Mouse (Mus musculus) neural tube, embryonic 12.5 days (tissue): Measurements from ENCODE around the gene Tmem121. TPM values are rescaled to one million over a fixed set of nuclear protein-coding genes. Genes with fewer than 3 reads are reported as not detected.

Experiments
- ATAC-seq: fragments of 200-750 bp; cut with Nextera tagmentation; 2 replicates; pipeline ENCODE4 v1.8.0; 2017; ENCODE audit warnings: low read depth, mild to moderate bottlenecking, moderate TSS enrichment, moderate library complexity; ENCODE audit not compliant: low FRiP score
- H3K27ac ChIP-seq: fragments of 300-500 bp; sonication (generic); 2 replicates; pipeline ENCODE4 v1.5.1; 2016
- H3K27me3 ChIP-seq: fragments of 300-500 bp; sonication (generic); replicated peaks from 2 replicates; pipeline ENCODE4 v1.6.1; 2016; ENCODE audit warnings: mild to moderate bottlenecking
- H3K36me3 ChIP-seq: fragments of 300-500 bp; sonication (generic); 2 replicates; pipeline ENCODE4 v1.6.1; 2016; ENCODE audit warnings: mild to moderate bottlenecking
- H3K4me1 ChIP-seq: fragments of 300-500 bp; sonication (generic); 2 replicates; pipeline ENCODE4 v1.6.1; 2016
- H3K4me2 ChIP-seq: fragments of 300-500 bp; sonication (generic); replicated peaks from 2 replicates; pipeline ENCODE4 v1.6.1; 2016; ENCODE audit warnings: mild to moderate bottlenecking
- H3K4me3 ChIP-seq: fragments of 300-500 bp; sonication (generic); 2 replicates; pipeline ENCODE4 v1.5.1; 2016
- H3K9ac ChIP-seq: fragments of 300-500 bp; sonication (generic); 2 replicates; pipeline ENCODE4 v1.6.1; 2016; ENCODE audit warnings: mild to moderate bottlenecking
- H3K9me3 ChIP-seq: fragments of 300-500 bp; sonication (generic); 2 replicates; pipeline ENCODE4 v1.6.1; 2016; ENCODE audit warnings: mild to moderate bottlenecking
- WGBS: fragments of 180-500 bp; shearing (Covaris S2); methylation state at CpG from one replicate; pipeline ENCODE4 v1.1.7; 2016; 5-methylcytosine and 5-hydroxymethylcytosine counted together
- polyA plus RNA-seq: library from polyadenylated mRNA; unstranded; fragments of >200 nt; fragmentation: Nextera tagmentation; extraction: Ambion mirVana; gene quantifications from 2 replicates; pipeline ENCODE4 v1.2.1, GENCODE M21; 2016

Gene Tmem121
- polyA plus RNA-seq, 1 experiment from 2014 or later = 23.5 TPM

DNA sequence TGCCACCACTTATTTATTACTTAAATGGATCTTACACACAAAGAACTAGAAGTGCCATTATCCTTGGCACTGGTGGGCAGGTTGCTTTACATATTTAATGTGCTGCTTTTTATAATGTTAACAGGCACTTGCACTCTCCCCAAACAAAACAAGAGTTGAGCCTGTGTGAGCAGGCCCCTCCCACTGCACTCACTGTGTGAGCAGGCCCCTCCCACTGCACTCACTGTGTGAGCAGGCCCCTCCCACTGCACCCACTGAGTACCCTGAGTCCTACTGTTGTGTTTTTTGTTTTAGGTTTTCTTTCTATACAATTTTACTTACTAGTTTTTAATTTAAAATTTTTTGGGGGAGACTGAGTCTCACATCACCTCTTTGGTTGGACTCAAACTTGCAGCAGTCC is 16.3 kb downstream of the Tmem121 start:
- H3K36me3 ChIP-seq = no peaks in the 10 kb centered on the region
- no peaks in the 10 kb centered on the region for H3K4me1 ChIP-seq
- no peak overlapping the region for H3K4me2 ChIP-seq
- H3K9ac ChIP-seq = no peak overlapping the region
- no peak for ATAC-seq
- H3K9me3 ChIP-seq = no peaks in the 10 kb centered on the region; the same call in 1 of the 2 replicates
- H3K27me3 ChIP-seq = no peaks in the 10 kb centered on the region
- no peak overlapping the region for H3K27ac ChIP-seq
- H3K4me3 ChIP-seq = no peak overlapping the region

DNA sequence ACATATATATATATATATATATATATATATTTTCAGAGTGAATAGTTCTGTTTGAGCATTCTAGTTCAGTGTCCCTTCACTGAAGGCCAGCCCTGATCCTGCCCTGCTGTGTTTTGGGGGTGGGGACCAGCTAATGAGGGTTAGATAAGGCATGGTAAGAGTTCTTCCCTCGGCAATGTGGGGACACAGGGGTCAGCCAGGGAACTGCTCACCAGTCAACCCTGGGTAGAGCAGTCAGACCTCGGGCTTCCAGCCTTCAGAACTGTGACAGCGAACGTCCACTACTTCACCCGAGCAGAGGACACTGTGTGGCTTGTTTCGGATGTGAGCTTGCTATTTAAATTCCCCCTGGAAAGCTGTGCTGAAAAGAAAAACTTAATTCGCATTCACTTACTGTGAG is 17.8 kb downstream of the Tmem121 start:
- Histone ChIP-seq H3K27me3 (no peaks in the 10 kb centered on the region), H3K9me3 (no peaks in the 10 kb centered on the region; the same call in 1 of the 2 replicates), H3K4me1 (no peaks in the 10 kb centered on the region), H3K9ac (no peak overlapping the region), H3K4me2 (no peak overlapping the region), H3K36me3 (no peaks in the 10 kb centered on the region), H3K4me3 (no peak overlapping the region), H3K27ac (no peak overlapping the region)
- 86% methylated on average over 7 of the region's 7 CpGs for WGBS
- no peak for ATAC-seq

DNA sequence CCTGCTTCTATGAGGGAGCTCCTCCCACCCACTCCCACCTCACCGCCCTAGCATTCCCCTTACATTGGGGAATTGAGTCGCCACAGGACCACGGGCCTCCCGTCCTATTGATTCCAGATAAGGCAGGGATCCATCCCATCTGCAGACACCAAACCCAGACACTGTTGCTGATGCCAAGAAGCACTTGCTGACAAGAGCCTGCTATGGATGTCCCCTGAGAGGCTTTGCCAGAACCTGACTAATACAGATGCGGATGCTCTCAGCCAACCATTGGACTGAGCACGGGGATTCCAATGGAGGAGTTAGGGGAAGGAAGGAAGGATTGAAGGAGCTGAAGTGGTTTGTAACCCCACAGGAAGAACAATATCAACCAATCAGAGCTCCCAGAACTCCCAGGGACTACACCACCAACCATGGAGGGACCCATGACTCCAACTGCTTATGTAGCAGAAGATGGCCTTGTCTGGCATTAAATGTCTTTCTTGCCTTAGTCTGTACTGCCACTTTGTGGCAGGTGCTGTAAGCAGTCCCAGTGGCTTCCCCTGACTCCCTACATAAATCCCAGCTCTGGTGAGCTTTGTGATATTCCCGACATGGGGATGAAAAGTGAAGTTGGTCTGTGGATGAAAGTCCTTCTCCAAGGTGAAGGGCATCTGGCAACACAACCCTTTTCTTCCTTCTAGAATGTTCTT is 19.7 kb downstream of the Tmem121 start:
- Histone ChIP-seq H3K4me3 (no peak overlapping the region), H3K4me2 (no peak overlapping the region), H3K9me3 (no peaks in the 10 kb centered on the region; the same call in 1 of the 2 replicates), H3K36me3 (no peaks in the 10 kb centered on the region), H3K27me3 (no peaks in the 10 kb centered on the region), H3K4me1 (no peaks in the 10 kb centered on the region), H3K27ac (no peak overlapping the region), H3K9ac (no peak overlapping the region)
- ATAC-seq = no peak
- 91% methylated on average over 7 of the region's 7 CpGs for WGBS

DNA sequence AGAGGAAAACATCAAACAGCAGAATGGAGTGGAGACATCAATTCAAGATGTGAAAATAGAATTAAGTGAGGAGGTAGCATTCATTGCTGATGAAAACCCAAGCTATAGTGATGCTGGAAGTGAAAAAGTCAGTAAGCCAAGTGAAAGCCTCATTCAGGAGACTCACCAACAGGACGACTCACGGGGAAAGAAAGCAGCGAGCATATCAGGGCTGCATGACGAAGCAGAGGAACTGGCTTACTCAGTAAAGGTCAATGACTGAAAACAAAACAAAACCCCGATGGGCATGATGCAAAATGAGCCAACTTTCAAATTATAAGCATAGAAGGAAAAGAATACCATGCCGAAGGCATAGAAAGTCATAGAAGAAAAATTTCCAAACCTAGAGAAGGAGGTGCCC is 22.0 kb downstream of the Tmem121 start:
- no peaks in the 10 kb centered on the region for H3K27me3 ChIP-seq
- no peak overlapping the region for H3K4me2 ChIP-seq
- H3K9ac ChIP-seq = no peak overlapping the region
- no peak overlapping the region for H3K27ac ChIP-seq
- H3K4me1 ChIP-seq = no peaks in the 10 kb centered on the region
- ATAC-seq = no peak
- H3K36me3 ChIP-seq = no peaks in the 10 kb centered on the region
- no peak overlapping the region for H3K4me3 ChIP-seq
- WGBS = 84% methylated on average over 6 of the region's 6 CpGs
- no peaks in the 10 kb centered on the region for H3K9me3 ChIP-seq

DNA sequence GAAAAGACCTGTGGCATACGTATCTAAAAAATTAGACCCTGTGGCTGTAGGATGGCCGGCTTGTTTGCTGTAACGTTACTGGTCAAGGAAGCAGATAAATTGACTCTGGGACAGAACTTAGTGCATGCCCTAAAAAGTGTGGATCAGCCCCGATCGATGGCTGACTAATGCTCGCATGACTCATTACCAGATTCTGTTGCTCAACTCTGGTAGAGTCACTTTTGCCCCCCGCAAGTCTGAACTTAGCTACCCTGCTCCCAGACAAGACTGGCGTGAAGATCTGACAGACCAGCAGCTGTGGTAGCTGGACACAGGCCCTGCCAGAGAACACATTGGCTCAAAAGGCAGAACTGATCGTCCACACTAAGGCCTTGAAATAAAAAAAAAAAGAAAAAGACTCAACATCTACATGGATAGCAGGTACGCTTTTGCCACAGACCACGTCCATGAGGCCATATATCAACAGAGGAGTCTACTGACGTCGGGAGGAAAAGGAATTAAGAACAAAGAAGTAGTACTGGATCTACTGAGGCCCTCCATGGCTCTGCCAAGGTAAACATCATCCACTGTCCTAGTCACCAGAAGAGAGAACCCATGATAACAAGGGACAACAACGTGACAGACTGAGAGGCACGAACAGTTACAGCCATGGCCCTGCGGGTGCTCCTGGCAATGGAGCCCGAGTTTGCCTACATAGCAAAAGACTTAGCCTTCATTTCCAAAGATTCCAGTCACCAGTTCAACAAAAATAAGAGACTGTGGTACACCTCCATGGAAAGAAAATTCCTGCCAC is 25.1 kb downstream of the Tmem121 start:
- Histone ChIP-seq H3K27me3 (no peaks in the 10 kb centered on the region), H3K9ac (no peak overlapping the region), H3K4me1 (no peaks in the 10 kb centered on the region), H3K9me3 (no peaks in the 10 kb centered on the region), H3K36me3 (no peaks in the 10 kb centered on the region), H3K4me3 (no peak overlapping the region), H3K4me2 (no peak overlapping the region), H3K27ac (no peak overlapping the region)
- no peak for ATAC-seq
- WGBS = 90% methylated on average over 17 of the region's 17 CpGs

DNA sequence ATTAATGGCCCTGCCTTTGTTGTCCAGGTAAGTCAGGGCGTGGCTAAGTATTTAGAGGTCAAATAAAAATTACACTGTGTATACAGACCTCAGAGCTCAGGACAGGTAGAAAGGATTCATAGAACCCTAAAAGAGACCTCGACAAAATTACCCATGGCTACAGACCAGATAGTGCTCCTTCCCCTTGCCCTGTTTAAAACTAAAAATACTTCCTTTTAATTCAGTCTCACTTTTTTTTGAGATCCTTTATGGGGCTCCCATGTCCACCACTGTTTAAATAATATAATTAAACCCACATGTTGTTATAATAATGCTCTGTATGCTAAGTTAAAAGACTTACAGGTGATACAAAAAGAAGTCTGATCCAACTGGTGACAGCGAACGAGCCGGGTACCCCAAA is 26.0 kb downstream of the Tmem121 start:
- ATAC-seq = no peak
- H3K9ac ChIP-seq = no peak overlapping the region
- no peaks in the 10 kb centered on the region for H3K27me3 ChIP-seq
- no peaks in the 10 kb centered on the region for H3K36me3 ChIP-seq
- H3K4me2 ChIP-seq = no peak overlapping the region
- H3K4me3 ChIP-seq = no peak overlapping the region
- no peak overlapping the region for H3K27ac ChIP-seq
- H3K4me1 ChIP-seq = no peaks in the 10 kb centered on the region
- whole genome bisulfite sequencing = 92% methylated on average over 5 of the region's 5 CpGs
- H3K9me3 ChIP-seq = no peaks in the 10 kb centered on the region

DNA sequence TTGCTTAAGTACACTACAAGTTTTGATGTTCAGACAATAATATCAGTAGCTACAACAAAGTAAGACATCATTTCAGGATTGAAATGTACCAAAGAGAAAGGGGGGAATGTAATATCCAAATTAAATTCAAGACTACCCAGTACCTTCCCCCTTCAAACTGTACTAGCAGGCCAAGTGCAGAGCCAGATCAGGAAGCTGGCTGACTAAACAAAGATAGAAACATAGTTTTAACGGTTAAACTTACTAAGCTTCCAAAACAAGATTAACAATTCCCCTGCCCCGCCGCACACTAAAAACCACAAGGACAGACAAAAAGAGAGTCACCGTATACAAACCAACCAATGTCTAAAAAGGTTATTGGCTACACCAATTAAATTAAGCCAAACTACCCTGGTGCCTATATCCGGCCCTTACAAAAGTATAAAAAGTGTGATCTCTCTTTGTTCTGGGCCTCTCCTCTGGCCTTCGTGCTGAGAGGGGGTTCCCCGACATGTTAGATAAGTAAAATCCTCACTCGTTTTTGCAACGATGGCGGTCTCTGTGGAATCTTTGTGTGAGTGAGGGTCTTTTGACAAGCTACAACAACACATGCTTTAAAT is 26.7 kb downstream of the Tmem121 start:
- Histone ChIP-seq H3K9ac (no peak overlapping the region), H3K9me3 (no peaks in the 10 kb centered on the region), H3K4me1 (no peaks in the 10 kb centered on the region), H3K27ac (no peak overlapping the region), H3K36me3 (no peaks in the 10 kb centered on the region), H3K4me3 (no peak overlapping the region), H3K27me3 (no peaks in the 10 kb centered on the region), H3K4me2 (no peak overlapping the region)
- no peak for ATAC-seq
- WGBS = 92% methylated on average over 10 of the region's 10 CpGs

DNA sequence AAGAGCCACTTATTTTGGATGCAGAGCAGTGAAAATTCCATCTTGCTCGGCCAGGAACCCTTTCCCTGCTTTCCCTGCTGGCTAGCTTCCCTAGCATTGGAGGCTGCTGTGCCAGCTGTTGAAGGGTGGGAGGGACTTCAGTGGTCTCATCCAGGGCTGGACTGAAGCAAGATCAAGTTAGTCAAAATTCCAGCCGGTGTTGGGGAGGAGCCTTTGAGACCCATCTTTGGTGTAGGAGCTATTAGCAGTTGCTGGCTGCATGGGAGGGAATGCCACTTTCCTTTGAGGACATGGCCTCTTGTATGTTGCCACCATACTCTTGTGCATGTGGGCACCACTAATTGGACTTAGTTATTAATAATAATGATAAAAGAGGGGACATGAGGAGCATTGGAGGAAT is 27.5 kb downstream of the Tmem121 start:
- H3K9me3 ChIP-seq = no peaks in the 10 kb centered on the region
- H3K4me3 ChIP-seq = no peak overlapping the region
- no peaks in the 10 kb centered on the region for H3K27me3 ChIP-seq
- H3K4me1 ChIP-seq = no peaks in the 10 kb centered on the region
- no peak overlapping the region for H3K4me2 ChIP-seq
- no peak overlapping the region for H3K9ac ChIP-seq
- WGBS = 86% methylated on average over 2 of the region's 2 CpGs
- no peak overlapping the region for H3K27ac ChIP-seq
- H3K36me3 ChIP-seq = no peaks in the 10 kb centered on the region
- no peak for ATAC-seq

DNA sequence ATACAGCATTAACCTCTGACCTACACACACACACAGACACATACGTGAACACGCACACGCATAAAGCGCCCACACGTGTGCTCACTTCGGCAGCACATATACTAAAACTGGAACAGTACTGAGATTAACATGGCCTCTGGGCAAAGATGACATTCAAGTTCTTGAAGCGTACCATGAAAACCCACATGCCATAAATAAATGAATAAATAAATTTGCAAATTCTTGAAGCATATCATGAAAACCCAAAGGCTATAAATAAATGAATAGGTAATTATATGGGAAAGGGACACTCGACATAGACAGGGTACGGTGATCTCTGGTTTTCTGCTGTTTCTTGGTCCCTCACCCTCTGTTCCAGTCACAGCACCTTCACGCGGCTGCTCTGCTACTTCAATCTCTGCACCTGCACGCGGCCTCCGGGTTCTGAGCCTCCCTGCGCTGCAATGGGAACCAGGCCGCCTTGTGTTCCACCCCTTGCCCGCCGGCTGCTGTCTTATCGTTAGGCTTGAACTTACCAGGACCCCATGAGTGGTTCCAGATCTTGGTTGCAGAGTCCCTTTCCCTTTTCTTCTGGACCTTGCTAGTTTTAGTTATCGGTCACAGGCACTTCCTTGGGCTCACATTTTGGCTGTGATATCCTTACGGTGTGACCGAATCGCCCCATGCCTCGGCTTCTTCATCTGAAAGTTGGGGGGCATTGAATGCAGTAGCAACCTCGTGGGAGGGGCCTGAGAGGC is 28.5 kb downstream of the Tmem121 start:
- Histone ChIP-seq H3K4me3 (no peak overlapping the region), H3K4me2 (no peak overlapping the region), H3K27ac (no peak overlapping the region), H3K27me3 (no peaks in the 10 kb centered on the region), H3K36me3 (no peaks in the 10 kb centered on the region), H3K9ac (no peak overlapping the region), H3K4me1 (no peaks in the 10 kb centered on the region), H3K9me3 (no peaks in the 10 kb centered on the region)
- WGBS = 81% methylated on average over 25 of the region's 25 CpGs
- ATAC-seq = no peak

DNA sequence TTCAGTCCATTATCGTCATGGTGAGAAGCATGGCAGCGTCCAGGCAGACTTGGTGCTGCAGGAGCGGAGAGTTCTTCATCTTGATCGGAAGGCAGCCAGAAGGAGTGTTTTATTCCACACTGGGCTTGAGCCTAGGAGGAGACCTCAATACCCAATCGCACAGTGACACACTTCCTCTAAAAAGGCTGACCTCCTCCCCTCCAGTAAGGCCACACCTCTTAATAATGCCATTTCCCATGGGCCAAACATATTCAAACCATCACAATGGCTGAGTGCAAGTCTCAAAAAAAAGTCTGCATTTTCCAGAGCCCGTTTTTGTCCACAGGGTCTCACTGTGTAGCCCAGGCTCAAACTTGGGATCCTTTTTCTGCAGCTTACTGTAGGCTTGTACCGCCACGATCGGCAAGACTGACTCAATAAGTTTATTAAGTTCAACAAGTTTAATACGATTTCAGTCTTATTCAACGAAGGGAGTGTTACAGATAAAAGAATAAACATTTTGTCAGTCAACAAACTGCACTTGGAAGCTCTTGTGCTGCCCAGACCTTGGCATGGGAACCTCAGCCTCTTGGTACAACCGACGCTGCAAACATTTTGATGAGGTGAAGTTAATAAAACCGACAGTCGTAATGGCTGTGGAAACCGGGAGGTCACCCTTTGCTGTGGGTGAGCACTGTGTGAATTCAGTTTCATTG is 29.4 kb downstream of the Tmem121 start:
- 78% methylated on average over 16 of the region's 16 CpGs for WGBS
- H3K27me3 ChIP-seq = no peaks in the 10 kb centered on the region
- H3K4me3 ChIP-seq = no peak overlapping the region
- no peak overlapping the region for H3K27ac ChIP-seq
- no peak for ATAC-seq
- no peaks in the 10 kb centered on the region for H3K36me3 ChIP-seq
- H3K9me3 ChIP-seq = no peaks in the 10 kb centered on the region
- no peak overlapping the region for H3K4me2 ChIP-seq
- H3K4me1 ChIP-seq = no peaks in the 10 kb centered on the region
- no peak overlapping the region for H3K9ac ChIP-seq

DNA sequence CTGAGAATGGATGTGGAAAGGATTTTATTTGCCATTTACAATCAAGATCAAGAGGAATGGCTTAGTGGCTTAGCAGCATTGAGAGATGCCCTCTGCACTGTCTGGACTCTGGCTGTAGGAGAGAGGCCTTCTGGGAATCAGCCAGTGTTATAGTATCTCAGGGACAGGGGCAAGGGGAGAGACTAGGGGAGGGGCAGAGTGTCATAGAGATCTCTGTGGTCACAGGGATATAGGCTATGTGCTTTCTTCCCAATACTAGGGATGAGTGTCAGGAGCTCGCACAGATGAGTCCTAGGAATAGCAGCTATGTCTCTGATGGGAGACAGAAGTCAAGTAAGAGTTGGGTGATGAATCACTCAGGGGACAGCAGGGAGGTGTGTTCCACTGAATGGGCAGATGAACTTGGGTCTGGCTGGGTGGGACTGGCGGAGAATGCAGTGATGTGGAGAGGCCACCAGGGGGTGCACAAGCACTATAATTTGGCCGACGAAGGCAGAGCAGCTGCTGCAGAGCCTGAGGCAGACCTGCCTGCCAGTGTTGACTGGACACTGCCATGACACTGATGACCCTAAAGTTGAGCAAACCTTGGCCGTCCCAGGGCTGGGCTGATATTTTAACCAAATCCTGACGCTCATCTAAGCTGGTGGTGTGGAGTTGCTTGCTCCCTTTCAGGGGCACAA is 30.1 kb downstream of the Tmem121 start:
- H3K27me3 ChIP-seq = no peaks in the 10 kb centered on the region
- H3K4me1 ChIP-seq = no peaks in the 10 kb centered on the region
- H3K4me3 ChIP-seq = no peak overlapping the region
- H3K9ac ChIP-seq = no peak overlapping the region
- no peaks in the 10 kb centered on the region for H3K9me3 ChIP-seq
- H3K27ac ChIP-seq = no peak overlapping the region
- WGBS = 13% methylated on average over 6 of the region's 6 CpGs
- ATAC-seq = 0 out of 2 replicates have a peak, but pooled peaks have one; percentile 14
- H3K36me3 ChIP-seq = no peaks in the 10 kb centered on the region
- H3K4me2 ChIP-seq = no peak overlapping the region
